Mouse (Mus musculus) stomach, embryonic 15.5 days (tissue): ENCODE results near the gene Apold1. TPM values are rescaled to one million over a fixed set of nuclear protein-coding genes. Genes with fewer than 3 reads are reported as not detected.

Experiments used
- ATAC-seq: fragments of 200-750 bp; cut with Nextera tagmentation; 2 replicates; pipeline ENCODE4 v1.8.0; 2017; ENCODE audit warnings: low read depth, moderate number of reproducible peaks, moderate TSS enrichment; ENCODE audit not compliant: insufficient read depth, low FRiP score
- H3K27ac ChIP-seq: fragments of 300-500 bp; sonication (generic); 2 replicates; pipeline ENCODE4 v1.5.1; 2015; ENCODE audit warnings: mild to moderate bottlenecking, inconsistent platforms
- H3K27me3 ChIP-seq: fragments of 300-500 bp; sonication (generic); replicated peaks from 2 replicates; pipeline ENCODE4 v1.6.1; 2015; ENCODE audit warnings: inconsistent platforms
- H3K36me3 ChIP-seq: fragments of 300-500 bp; sonication (generic); 2 replicates; pipeline ENCODE4 v1.6.1; 2015; ENCODE audit warnings: inconsistent platforms
- H3K4me1 ChIP-seq: fragments of 300-500 bp; sonication (generic); 2 replicates; pipeline ENCODE4 v1.6.1; 2015; ENCODE audit warnings: inconsistent platforms
- H3K4me2 ChIP-seq: fragments of 300-500 bp; sonication (generic); 2 replicates; pipeline ENCODE4 v1.6.1; 2015; ENCODE audit warnings: mild to moderate bottlenecking, inconsistent platforms
- H3K4me3 ChIP-seq: fragments of 300-500 bp; sonication (generic); replicated peaks from 2 replicates; pipeline ENCODE4 v1.5.1; 2015; ENCODE audit warnings: inconsistent platforms
- H3K9ac ChIP-seq: fragments of 300-500 bp; sonication (generic); 2 replicates; pipeline ENCODE4 v1.6.1; 2015; ENCODE audit warnings: inconsistent platforms
- H3K9me3 ChIP-seq: fragments of 300-500 bp; sonication (generic); 2 replicates; pipeline ENCODE4 v1.6.1; 2016; ENCODE audit warnings: inconsistent platforms
- WGBS: fragments of 180-500 bp; shearing (Covaris S2); methylation state at CpG from one replicate; pipeline ENCODE4 v1.1.7; 2015; 5-methylcytosine and 5-hydroxymethylcytosine counted together
- polyA plus RNA-seq: library from polyadenylated mRNA; unstranded; fragments of >200 nt; fragmentation: Nextera tagmentation; extraction: Ambion mirVana; gene quantifications from 2 replicates; pipeline ENCODE4 v1.2.1, GENCODE M21; 2015

Apold1 gene
- 3.2 and 3.7 TPM in 2 replicates for polyA plus RNA-seq

DNA sequence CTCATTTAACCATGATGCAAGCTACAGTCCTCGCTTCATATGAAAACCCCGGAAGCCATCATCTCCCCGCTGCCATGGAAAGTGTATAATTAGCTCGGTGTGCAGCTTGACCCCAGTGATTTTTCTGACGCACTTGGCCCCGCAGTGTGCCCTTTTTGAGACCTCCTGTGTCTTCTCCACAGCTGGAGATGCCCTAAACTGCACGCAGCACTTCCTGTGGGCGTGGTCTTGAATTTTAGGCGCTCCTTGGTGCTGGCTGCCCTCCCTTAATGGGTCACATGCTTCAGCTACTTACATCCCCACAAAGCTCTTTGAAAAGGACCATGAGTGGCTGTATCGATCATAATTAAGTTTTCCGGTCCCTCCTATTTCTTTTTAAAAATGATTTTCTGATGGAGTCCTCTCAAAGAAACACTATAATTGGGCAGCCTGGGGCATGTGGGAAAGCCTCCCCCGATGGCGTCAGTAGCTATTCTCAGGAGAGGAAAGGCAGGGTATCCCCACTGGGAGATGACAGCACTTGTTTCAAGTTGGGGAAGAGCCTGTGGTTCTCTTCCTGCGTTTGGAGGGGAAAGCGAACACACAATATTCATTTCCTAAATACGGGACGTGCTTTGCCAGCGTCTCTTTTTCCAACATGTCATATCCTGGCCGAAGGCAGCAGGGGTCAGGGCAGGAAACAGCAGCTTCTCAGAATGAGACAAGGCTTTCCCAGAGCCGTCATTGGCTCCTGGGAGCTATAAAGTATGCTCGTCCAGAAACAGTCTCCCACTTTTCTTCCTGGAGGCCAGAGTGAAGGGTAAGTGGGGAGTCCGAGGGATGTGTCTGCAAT is at the start of gene Apold1:
TSS of gene Apold1 (plus strand) at position 488 of the 832 bp plus-strand sequence.
- peak within 1 kb of the TSS; percentile 4; the same call in 1 of the 2 replicates for H3K4me3 ChIP-seq
- no peak for ATAC-seq
- 46% methylated on average over 22 of the region's 22 CpGs for WGBS

GRCm38 (mm10) chr6:134932486-134933206 is 48.9 kb upstream of the Apold1 start:
- Histone ChIP-seq H3K27ac (no peak overlapping the region), H3K4me1 (peaks cover 12% of the 10 kb centered on the region), H3K9me3 (no peaks in the 10 kb centered on the region), H3K4me3 (no peak overlapping the region), H3K27me3 (no peaks in the 10 kb centered on the region), H3K9ac (no peak overlapping the region), H3K4me2 (no peak overlapping the region; the same call in 1 of the 2 replicates), H3K36me3 (no peaks in the 10 kb centered on the region)
- 59% methylated on average over 12 of the region's 12 CpGs for WGBS
- ATAC-seq: no peak

More for the DNA sequence above, at the start of gene Apold1:
- H3K9me3 ChIP-seq: no peaks in the 10 kb centered on the region
- H3K27me3 ChIP-seq: no peaks in the 10 kb centered on the region
- H3K27ac ChIP-seq: no peak within 1 kb of the TSS
- peaks cover 6% of the 10 kb centered on the region; the same call in 1 of the 2 replicates for H3K4me1 ChIP-seq
- peak within 1 kb of the TSS; percentile 30; the same call in 1 of the 2 replicates for H3K4me2 ChIP-seq
- H3K9ac ChIP-seq: no peak within 1 kb of the TSS
- H3K36me3 ChIP-seq: no peaks in the 10 kb centered on the region

DNA sequence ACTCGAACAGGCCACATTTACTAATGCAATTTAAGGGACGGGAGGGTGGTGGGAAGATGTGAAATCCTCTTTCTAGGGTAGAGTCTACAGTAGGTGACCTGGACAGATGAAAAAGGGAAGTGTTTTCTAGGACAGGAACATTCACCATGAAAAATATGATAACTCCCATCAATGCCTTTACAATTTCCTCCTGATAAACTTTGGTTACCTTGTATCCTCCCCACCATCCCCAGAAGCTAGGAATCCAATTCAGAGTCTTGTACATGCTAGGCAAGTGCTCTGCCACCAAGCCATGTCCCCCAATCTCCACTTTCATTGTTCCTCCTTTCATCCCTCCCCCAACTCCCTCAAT is 48.3 kb upstream of the Apold1 start:
- WGBS: 77% methylated on average over 2 of the region's 2 CpGs
- Histone ChIP-seq H3K27ac (no peak overlapping the region), H3K9ac (no peak overlapping the region)

DNA sequence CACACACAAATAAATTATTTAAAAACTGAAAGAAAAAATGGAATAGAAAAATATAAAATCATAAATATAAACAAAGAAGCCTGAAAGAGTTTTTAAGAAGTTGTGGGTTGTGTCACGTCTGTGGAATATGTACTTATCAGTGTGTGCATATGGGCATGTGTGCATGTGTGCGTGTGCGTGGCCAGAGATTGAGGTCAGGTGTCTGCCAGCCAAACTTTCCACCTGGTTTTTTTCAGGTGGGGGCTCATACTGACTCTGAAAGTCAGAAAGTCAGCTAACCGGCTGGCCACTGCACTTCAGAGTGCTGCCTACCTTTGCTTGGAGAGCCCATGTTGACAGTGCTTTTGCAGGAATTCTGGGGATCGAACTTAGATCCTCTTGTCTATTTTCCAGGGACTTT is 47.2 kb upstream of the Apold1 start:
- H3K27me3 ChIP-seq: no peaks in the 10 kb centered on the region
- no peaks in the 10 kb centered on the region for H3K9me3 ChIP-seq
- H3K9ac ChIP-seq: no peak overlapping the region
- H3K4me2 ChIP-seq: no peak overlapping the region
- ATAC-seq: no peak
- H3K4me1 ChIP-seq: peaks cover 12% of the 10 kb centered on the region
- H3K4me3 ChIP-seq: no peak overlapping the region
- no peak overlapping the region for H3K27ac ChIP-seq
- whole genome bisulfite sequencing: 90% methylated on average over 5 of the region's 5 CpGs
- H3K36me3 ChIP-seq: no peaks in the 10 kb centered on the region

More for the DNA sequence above, 48.3 kb upstream of the Apold1 start:
- Histone ChIP-seq H3K4me1 (peaks cover 12% of the 10 kb centered on the region), H3K36me3 (no peaks in the 10 kb centered on the region), H3K27me3 (no peaks in the 10 kb centered on the region), H3K4me3 (no peak overlapping the region), H3K4me2 (no peak overlapping the region), H3K9me3 (no peaks in the 10 kb centered on the region)
- ATAC-seq: no peak

DNA sequence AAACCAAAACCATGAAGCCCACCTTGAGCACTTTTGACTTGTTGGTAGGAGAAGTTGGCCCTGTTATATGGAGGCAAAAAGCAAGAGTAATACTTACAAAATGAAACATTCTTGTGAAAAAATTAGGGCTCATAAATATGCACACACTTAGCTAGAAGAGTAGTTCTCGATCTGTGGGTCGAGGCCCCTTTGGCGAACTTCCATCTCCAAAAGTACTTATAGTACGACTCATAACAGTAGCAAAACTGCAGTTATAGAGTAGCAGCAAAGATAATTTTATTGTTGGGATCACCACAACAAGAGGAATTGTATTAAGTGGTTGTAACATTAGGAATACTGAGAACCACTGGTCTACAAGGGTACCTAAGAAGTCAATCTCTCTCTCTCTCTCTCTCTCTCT is 41.7 kb upstream of the Apold1 start:
- no peak overlapping the region for H3K4me3 ChIP-seq
- H3K9me3 ChIP-seq: no peaks in the 10 kb centered on the region
- no peaks in the 10 kb centered on the region for H3K4me1 ChIP-seq
- H3K9ac ChIP-seq: no peak overlapping the region
- H3K27ac ChIP-seq: no peak overlapping the region
- 85% methylated on average over 4 of the region's 4 CpGs for WGBS
- no peak overlapping the region for H3K4me2 ChIP-seq
- H3K27me3 ChIP-seq: no peaks in the 10 kb centered on the region
- ATAC-seq: no peak
- H3K36me3 ChIP-seq: peaks cover 8% of the 10 kb centered on the region; the same call in 1 of the 2 replicates

DNA sequence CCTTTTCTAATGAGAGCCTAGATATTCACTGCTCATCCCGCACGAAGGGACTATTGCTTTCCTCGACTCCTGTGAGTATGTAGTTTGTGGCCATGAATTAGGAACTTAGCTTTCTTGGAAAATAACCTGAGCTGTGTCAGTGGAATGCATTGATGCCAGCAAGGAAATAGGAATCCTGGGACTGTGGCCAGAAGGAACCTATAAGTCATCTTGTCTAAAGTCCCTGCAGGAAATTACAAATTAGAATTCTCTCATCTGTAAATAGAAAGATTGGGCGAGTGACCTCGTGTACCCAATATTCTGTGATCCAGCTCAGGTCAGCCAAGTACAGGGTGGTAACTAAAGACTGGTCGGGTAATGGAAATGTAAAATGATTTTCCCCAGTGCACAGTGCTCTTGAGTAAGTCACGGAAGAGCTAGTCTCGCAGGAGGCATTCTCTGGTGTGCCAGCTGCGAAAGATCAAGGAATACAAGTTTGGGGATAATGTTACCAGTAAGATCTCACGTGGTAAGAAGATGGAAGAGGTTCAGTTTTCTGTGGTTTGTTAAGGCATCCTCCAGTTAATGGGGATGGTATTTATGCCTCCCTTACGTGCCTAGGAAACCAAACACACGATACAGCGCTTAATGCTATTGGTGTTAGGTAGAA is 37.6 kb upstream of the Apold1 start:
- ATAC-seq: no peak
- no peak overlapping the region for H3K4me3 ChIP-seq
- H3K4me1 ChIP-seq: no peaks in the 10 kb centered on the region
- H3K9ac ChIP-seq: no peak overlapping the region
- H3K9me3 ChIP-seq: no peaks in the 10 kb centered on the region
- H3K36me3 ChIP-seq: peaks cover 8% of the 10 kb centered on the region; the same call in 1 of the 2 replicates
- no peak overlapping the region for H3K27ac ChIP-seq
- H3K4me2 ChIP-seq: no peak overlapping the region
- no peaks in the 10 kb centered on the region for H3K27me3 ChIP-seq
- WGBS: 64% methylated on average over 13 of the region's 13 CpGs

GRCm38 (mm10) chr6:134946054-134946453 is 35.5 kb upstream of the Apold1 start:
- no peak for ATAC-seq
- no peaks in the 10 kb centered on the region for H3K27me3 ChIP-seq
- H3K9me3 ChIP-seq: no peaks in the 10 kb centered on the region
- H3K4me2 ChIP-seq: no peak overlapping the region
- H3K4me1 ChIP-seq: no peaks in the 10 kb centered on the region
- 66% methylated on average over 6 of the region's 6 CpGs for WGBS
- H3K9ac ChIP-seq: no peak overlapping the region
- no peak overlapping the region for H3K4me3 ChIP-seq
- H3K27ac ChIP-seq: no peak overlapping the region
- peaks cover 6% of the 10 kb centered on the region; the same call in 1 of the 2 replicates for H3K36me3 ChIP-seq

- 71% methylated on average over 9 of the region's 9 CpGs for WGBS
- Histone ChIP-seq H3K9ac (no peak overlapping the region), H3K9me3 (no peaks in the 10 kb centered on the region), H3K4me1 (no peaks in the 10 kb centered on the region), H3K27ac (no peak overlapping the region), H3K4me3 (no peak overlapping the region), H3K27me3 (no peaks in the 10 kb centered on the region), H3K4me2 (no peak overlapping the region), H3K36me3 (no peaks in the 10 kb centered on the region; the same call in 1 of the 2 replicates)
- no peak for ATAC-seq
Measured at GRCm38 (mm10) chr6:134946858-134947257, 34.7 kb upstream of the Apold1 start.

GRCm38 (mm10) chr6:134947311-134948087 is 34.0 kb upstream of the Apold1 start:
- no peak overlapping the region for H3K27ac ChIP-seq
- H3K4me1 ChIP-seq: no peaks in the 10 kb centered on the region
- ATAC-seq: no peak
- no peaks in the 10 kb centered on the region for H3K27me3 ChIP-seq
- no peak overlapping the region for H3K4me2 ChIP-seq
- no peak overlapping the region for H3K4me3 ChIP-seq
- no peaks in the 10 kb centered on the region for H3K9me3 ChIP-seq
- no peaks in the 10 kb centered on the region for H3K36me3 ChIP-seq
- H3K9ac ChIP-seq: no peak overlapping the region
- 49% methylated on average over 13 of the region's 13 CpGs for WGBS

- no peaks in the 10 kb centered on the region for H3K4me1 ChIP-seq
- no peak overlapping the region for H3K27ac ChIP-seq
- no peaks in the 10 kb centered on the region for H3K27me3 ChIP-seq
- no peak overlapping the region for H3K4me3 ChIP-seq
- no peaks in the 10 kb centered on the region for H3K36me3 ChIP-seq
- no peak overlapping the region for H3K4me2 ChIP-seq
- H3K9me3 ChIP-seq: no peaks in the 10 kb centered on the region
- WGBS: 67% methylated on average over 11 of the region's 11 CpGs
- no peak overlapping the region for H3K9ac ChIP-seq
- ATAC-seq: no peak
Measured at GRCm38 (mm10) chr6:134948522-134949061, 32.9 kb upstream of the Apold1 start.

DNA sequence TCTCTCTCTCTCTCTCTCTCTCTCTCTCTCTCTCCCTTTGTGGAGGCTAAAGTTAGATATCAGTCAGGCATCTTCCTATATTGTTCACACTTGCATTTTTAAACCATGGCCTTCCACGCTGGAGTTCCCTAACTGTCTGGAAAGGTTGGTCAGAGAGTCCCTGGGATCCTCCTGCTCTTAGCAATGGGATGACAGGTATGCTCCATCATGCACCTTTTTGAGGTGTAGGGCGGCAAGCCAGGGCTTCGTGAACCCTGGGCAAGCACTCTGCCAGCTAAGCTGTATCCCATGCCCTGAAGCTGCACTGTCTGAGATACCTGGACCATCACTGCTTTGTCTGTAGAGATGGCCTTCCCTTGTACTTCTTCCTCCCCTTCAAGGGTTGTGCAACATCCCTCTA is 32.3 kb upstream of the Apold1 start:
- 91% methylated on average over 3 of the region's 3 CpGs for WGBS
- no peak overlapping the region for H3K4me2 ChIP-seq

More for the DNA sequence above, 32.3 kb upstream of the Apold1 start:
- Histone ChIP-seq H3K4me1 (no peaks in the 10 kb centered on the region), H3K9ac (no peak overlapping the region), H3K4me3 (no peak overlapping the region), H3K9me3 (no peaks in the 10 kb centered on the region), H3K36me3 (no peaks in the 10 kb centered on the region), H3K27me3 (no peaks in the 10 kb centered on the region), H3K27ac (no peak overlapping the region)
- no peak for ATAC-seq
